Mouse (Mus musculus): ENCODE results near the gene Gm10643. TPM values are rescaled to one million over a fixed set of nuclear protein-coding genes. Genes with fewer than 3 reads are reported as not detected.
A peak's percentile ranks its signal among the peaks of the same experiment; 100 is the strongest.

The Gm10643 gene
- total RNA-seq, 1 experiment = 1.7 TPM

GRCm38 (mm10) chr8:84069169-84069568 lies 4.2 kb upstream of the Gm10643 start:
- Histone ChIP-seq H3K4me3 (ENCODE audit: insufficient read depth in 1 of 2, low read depth in 1 of 2, low read length in 2 of 2, poor library complexity in 1 of 2, severe bottlenecking in 1 of 2) (no peak overlapping the region), H3K36me3 (ENCODE audit: control insufficient read depth, insufficient read depth, low read length, poor library complexity, severe bottlenecking) (no peaks in the 10 kb centered on the region), H3K4me1 (ENCODE audit: control insufficient read depth in 2 of 2, insufficient read depth in 2 of 2, low read length in 2 of 2, poor library complexity in 1 of 2) (peaks cover 3 to 15% of the 10 kb centered on the region in 2 experiments; a peak in 3 of 4 replicates), H3K9me3 (ENCODE audit: control insufficient read depth, insufficient read depth, low read depth, low read length) (no peaks in the 10 kb centered on the region), H3K27ac (ENCODE audit: insufficient read depth, low read depth, low read length, poor library complexity, severe bottlenecking) (no peak overlapping the region), H3K9ac (ENCODE audit: insufficient read depth, low read depth, low read length, poor library complexity, severe bottlenecking) (no peak overlapping the region)
- no peak for TF ChIP-seq CHD2 (IDR thresholded peaks at IDR 0.05; ENCODE audit: low read depth, low read length)
- TF ChIP-seq ZC3H11A (IDR thresholded peaks at IDR 0.05; ENCODE audit: borderline replicate concordance, low read depth, low read length) = no peak
- no peak for TF ChIP-seq MAFK (IDR thresholded peaks at IDR 0.05; ENCODE audit: insufficient read depth, low read depth, low read length)
- no peak for TF ChIP-seq HCFC1 (IDR thresholded peaks at IDR 0.05; ENCODE audit: borderline replicate concordance, insufficient read depth, low read length)
- TF ChIP-seq ZNF384 (IDR thresholded peaks at IDR 0.05; ENCODE audit: low read depth, low read length) = no peak
- DNase-seq (ENCODE audit: low read depth, low spot score) = no peak
- in situ Hi-C loops (cut with MboI; ENCODE audit: low sequenced_read_pairs in 2 of 2, unreplicated experiment in 2 of 2) = no loop called here

- TF ChIP-seq HCFC1 (IDR thresholded peaks at IDR 0.05; ENCODE audit: borderline replicate concordance, insufficient read depth, low read length) = no peak
- no peak for TF ChIP-seq ZNF384 (IDR thresholded peaks at IDR 0.05; ENCODE audit: low read depth, low read length)
- TF ChIP-seq ZC3H11A (IDR thresholded peaks at IDR 0.05; ENCODE audit: borderline replicate concordance, low read depth, low read length) = no peak
- no peak for TF ChIP-seq CHD2 (IDR thresholded peaks at IDR 0.05; ENCODE audit: low read depth, low read length)
- no peak for TF ChIP-seq MAFK (IDR thresholded peaks at IDR 0.05; ENCODE audit: insufficient read depth, low read depth, low read length)
- no peak overlapping the region for H3K9ac ChIP-seq (ENCODE audit: insufficient read depth, low read depth, low read length, poor library complexity, severe bottlenecking)
- H3K4me1 ChIP-seq (ENCODE audit: control insufficient read depth in 2 of 2, insufficient read depth in 2 of 2, low read length in 2 of 2, poor library complexity in 1 of 2) = peaks cover 3 to 13% of the 10 kb centered on the region in 2 experiments; a peak in 3 of 4 replicates
- H3K4me3 ChIP-seq (ENCODE audit: insufficient read depth in 1 of 2, low read depth in 1 of 2, low read length in 2 of 2, poor library complexity in 1 of 2, severe bottlenecking in 1 of 2) = no peak overlapping the region
- H3K36me3 ChIP-seq (ENCODE audit: control insufficient read depth, insufficient read depth, low read length, poor library complexity, severe bottlenecking) = no peaks in the 10 kb centered on the region
- in situ Hi-C loops (cut with MboI; ENCODE audit: low sequenced_read_pairs in 2 of 2, unreplicated experiment in 2 of 2) = no loop called here
- no peak for DNase-seq (ENCODE audit: low read depth, low spot score)
- H3K27ac ChIP-seq (ENCODE audit: insufficient read depth, low read depth, low read length, poor library complexity, severe bottlenecking) = no peak overlapping the region
- no peaks in the 10 kb centered on the region for H3K9me3 ChIP-seq (ENCODE audit: control insufficient read depth, insufficient read depth, low read depth, low read length)
Measured at GRCm38 (mm10) chr8:84068316-84069035, 3.5 kb upstream of the Gm10643 start.

- H3K36me3 ChIP-seq (ENCODE audit: control insufficient read depth, insufficient read depth, low read length, poor library complexity, severe bottlenecking) = no peaks in the 10 kb centered on the region
- no peaks in the 10 kb centered on the region for H3K9me3 ChIP-seq (ENCODE audit: control insufficient read depth, insufficient read depth, low read depth, low read length)
- in situ Hi-C loops (cut with MboI; ENCODE audit: low sequenced_read_pairs in 2 of 2, unreplicated experiment in 2 of 2) = no loop called here
- TF ChIP-seq ZNF384 (IDR thresholded peaks at IDR 0.05; ENCODE audit: low read depth, low read length) (no peak), ZC3H11A (IDR thresholded peaks at IDR 0.05; ENCODE audit: borderline replicate concordance, low read depth, low read length) (no peak), HCFC1 (IDR thresholded peaks at IDR 0.05; ENCODE audit: borderline replicate concordance, insufficient read depth, low read length) (no peak), MAFK (IDR thresholded peaks at IDR 0.05; ENCODE audit: insufficient read depth, low read depth, low read length) (no peak), CHD2 (IDR thresholded peaks at IDR 0.05; ENCODE audit: low read depth, low read length) (no peak)
- DNase-seq (ENCODE audit: low read depth, low spot score) = no peak
- H3K4me1 ChIP-seq (ENCODE audit: control insufficient read depth in 2 of 2, insufficient read depth in 2 of 2, low read length in 2 of 2, poor library complexity in 1 of 2) = peaks cover 3 to 12% of the 10 kb centered on the region in 2 experiments; a peak in 3 of 4 replicates
- H3K4me3 ChIP-seq (ENCODE audit: insufficient read depth in 1 of 2, low read depth in 1 of 2, low read length in 2 of 2, poor library complexity in 1 of 2, severe bottlenecking in 1 of 2) = peak overlapping the region; percentile 49 to 99; a peak in 2 of 4 replicates
- H3K27ac ChIP-seq (ENCODE audit: insufficient read depth, low read depth, low read length, poor library complexity, severe bottlenecking) = no peak overlapping the region
- peak overlapping the region; percentile 45 for H3K9ac ChIP-seq (ENCODE audit: insufficient read depth, low read depth, low read length, poor library complexity, severe bottlenecking)
Measured at GRCm38 (mm10) chr8:84067911-84068310, 3.0 kb upstream of the Gm10643 start.

DNA sequence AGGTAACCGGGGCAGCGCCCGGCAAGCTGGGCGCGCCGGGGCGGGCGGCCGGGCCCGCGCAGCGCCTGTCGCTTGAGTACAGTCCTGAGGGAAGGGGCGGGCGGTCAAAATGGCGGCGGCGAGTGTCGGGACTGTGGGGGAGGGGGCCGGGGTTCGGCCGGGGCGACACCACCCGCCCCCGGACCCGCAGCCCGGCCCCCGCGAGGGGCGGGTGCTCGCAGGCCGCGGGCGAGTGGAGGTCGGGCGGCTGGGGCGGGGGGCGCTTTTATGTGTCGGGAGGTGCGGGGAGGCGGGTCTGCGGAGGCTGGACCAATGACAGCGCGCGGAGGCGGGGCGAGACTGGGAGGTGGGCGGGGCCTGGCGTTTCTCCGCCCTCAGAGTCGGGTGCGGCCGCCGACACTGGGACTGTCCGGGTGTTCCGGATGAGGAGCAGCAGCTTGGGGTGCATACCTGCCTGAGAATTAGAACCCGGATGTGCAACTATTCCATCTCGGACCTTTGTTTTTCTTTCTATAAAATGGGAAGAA lies 2.2 kb upstream of the Gm10643 start:
- peaks cover 3 to 10% of the 10 kb centered on the region in 2 experiments; a peak in 3 of 4 replicates for H3K4me1 ChIP-seq (ENCODE audit: control insufficient read depth in 2 of 2, insufficient read depth in 2 of 2, low read length in 2 of 2, poor library complexity in 1 of 2)
- no peaks in the 10 kb centered on the region for H3K36me3 ChIP-seq (ENCODE audit: control insufficient read depth, insufficient read depth, low read length, poor library complexity, severe bottlenecking)
- in situ Hi-C loops (cut with MboI; ENCODE audit: low sequenced_read_pairs in 2 of 2, unreplicated experiment in 2 of 2) = no loop called here
- H3K9ac ChIP-seq (ENCODE audit: insufficient read depth, low read depth, low read length, poor library complexity, severe bottlenecking) = peak overlapping the region; percentile 98
- no peak for TF ChIP-seq MAFK (IDR thresholded peaks at IDR 0.05; ENCODE audit: insufficient read depth, low read depth, low read length)
- peak; percentile 69 for DNase-seq (ENCODE audit: low read depth, low spot score)
- peak overlapping the region; percentile 99 for H3K27ac ChIP-seq (ENCODE audit: insufficient read depth, low read depth, low read length, poor library complexity, severe bottlenecking)
- no peaks in the 10 kb centered on the region for H3K9me3 ChIP-seq (ENCODE audit: control insufficient read depth, insufficient read depth, low read depth, low read length)
- peak overlapping the region; percentile 49 to 99 for H3K4me3 ChIP-seq (ENCODE audit: insufficient read depth in 1 of 2, low read depth in 1 of 2, low read length in 2 of 2, poor library complexity in 1 of 2, severe bottlenecking in 1 of 2)

Measured in ES-E14 (cell line).